ENCODE assay signal across 8 mouse cellular contexts in genomic region chr4:136783552-136784150, GRCm38 (mm10). TPM values are rescaled to one million over a fixed set of nuclear protein-coding genes. Genes with fewer than 3 reads are reported as not detected.
DNase-seq lines count a peak whose midpoint lies in the region; ATAC-seq and TF ChIP-seq lines count a peak whose summit lies in the region.

No protein-coding gene starts in this region.

- TF ChIP-seq CTCF in brain, embryonic 14.5 days (IDR thresholded peaks at IDR 0.05; ENCODE audit: borderline replicate concordance, extremely low read depth, insufficient read depth, insufficient read length), result no peak
- TF ChIP-seq CTCF in kidney, postnatal 0 days (IDR thresholded peaks at IDR 0.05; ENCODE audit: low read depth), result no peak

- H3K4me2 ChIP-seq in forebrain, embryonic 11.5 days (ENCODE audit: low read depth, low read length, severe bottlenecking), result no peak overlapping the region
- H3K4me2 ChIP-seq in kidney, postnatal 0 days (ENCODE audit: low read length), result no peak overlapping the region
- no peak overlapping the region for H3K4me2 ChIP-seq in midbrain, embryonic 16.5 days (ENCODE audit: low read length)

- no peak for ATAC-seq in forebrain, embryonic 11.5 days (replicated peaks; ENCODE audit: low FRiP score)
- peak; percentile 75 for ATAC-seq in kidney, postnatal 0 days (replicated peaks; ENCODE audit: low FRiP score, low read depth)
- ATAC-seq in midbrain, embryonic 16.5 days, result peak; percentile 34; the same call in 1 of the 2 replicates

- no peak overlapping the region for H3K9ac ChIP-seq in forebrain, embryonic 11.5 days (ENCODE audit: low read length)
- H3K9ac ChIP-seq in kidney, postnatal 0 days (ENCODE audit: low read depth, low read length), result no peak overlapping the region
- no peak overlapping the region; the same call in 1 of the 2 replicates for H3K9ac ChIP-seq in midbrain, embryonic 16.5 days (ENCODE audit: low read depth, low read length)

- peaks cover 39% of the 10 kb centered on the region for H3K36me3 ChIP-seq in forebrain, embryonic 10.5 days (replicated peaks)
- H3K36me3 ChIP-seq in forebrain, embryonic 11.5 days (ENCODE audit: control insufficient read depth, insufficient read depth, low read length), result no peaks in the 10 kb centered on the region
- H3K36me3 ChIP-seq in kidney, postnatal 0 days (ENCODE audit: insufficient read depth, low read length), result no peaks in the 10 kb centered on the region
- no peaks in the 10 kb centered on the region for H3K36me3 ChIP-seq in midbrain, embryonic 16.5 days (ENCODE audit: control insufficient read depth, insufficient read depth, low read length)

- WGBS in forebrain, embryonic 10.5 days, result 68% methylated on average over 22 of the region's 22 CpGs
- WGBS in forebrain, embryonic 11.5 days, result 66% methylated on average over 22 of the region's 22 CpGs
- 12% methylated on average over 22 of the region's 22 CpGs for WGBS in kidney, postnatal 0 days
- WGBS in midbrain, embryonic 16.5 days, result 60% methylated on average over 22 of the region's 22 CpGs

- H3K27me3 ChIP-seq in forebrain, embryonic 10.5 days (ENCODE audit: poor library complexity, severe bottlenecking), result no peaks in the 10 kb centered on the region
- no peaks in the 10 kb centered on the region for H3K27me3 ChIP-seq in forebrain, embryonic 11.5 days (ENCODE audit: control insufficient read depth, insufficient read depth, low read length)
- no peaks in the 10 kb centered on the region for H3K27me3 ChIP-seq in kidney, postnatal 0 days (ENCODE audit: insufficient read depth, low read length)
- no peaks in the 10 kb centered on the region for H3K27me3 ChIP-seq in midbrain, embryonic 16.5 days (ENCODE audit: control insufficient read depth, insufficient read depth, low read depth, low read length)

- DNase-seq in forebrain, embryonic 10.5 days (ENCODE audit: extremely low spot score, low spot score), result no peak
- no peak for DNase-seq in forebrain, embryonic 11.5 days (ENCODE audit: low spot score)
- DNase-seq in brain, embryonic 14.5 days (ENCODE audit: low read depth), result peak; percentile 73
- DNase-seq in gastrocnemius, adult 8-10 months (ENCODE audit: low spot score in 2 of 2), result peak; percentile 44 to 65
- peak; percentile 88 for DNase-seq in kidney, postnatal 0 days (ENCODE audit: low spot score)
- no peak for DNase-seq in liver
- DNase-seq in spleen, postnatal 10 days (ENCODE audit: low spot score in 2 of 2), result no peak

- H3K4me1 ChIP-seq in forebrain, embryonic 10.5 days, result peaks cover 92% of the 10 kb centered on the region
- H3K4me1 ChIP-seq in forebrain, embryonic 11.5 days (replicated peaks; ENCODE audit: control insufficient read depth, insufficient read depth, low read length), result peaks cover 33% of the 10 kb centered on the region
- peaks cover 19% of the 10 kb centered on the region for H3K4me1 ChIP-seq in kidney, postnatal 0 days (replicated peaks; ENCODE audit: insufficient read depth, low read length)
- H3K4me1 ChIP-seq in midbrain, embryonic 16.5 days (ENCODE audit: control insufficient read depth, insufficient read depth, low read length), result peaks cover 24% of the 10 kb centered on the region

- peak overlapping the region; percentile 68 for H3K27ac ChIP-seq in forebrain, embryonic 10.5 days
- H3K27ac ChIP-seq in forebrain, embryonic 11.5 days (ENCODE audit: low read depth, low read length), result no peak overlapping the region
- H3K27ac ChIP-seq in kidney, postnatal 0 days, result no peak overlapping the region
- 0 out of 2 replicates have a peak overlapping the region, but pooled peaks have one; percentile 20 for H3K27ac ChIP-seq in midbrain, embryonic 16.5 days (ENCODE audit: low read length)

- no peak for TF ChIP-seq POLR2A in brain, embryonic 14.5 days (IDR thresholded peaks at IDR 0.05; ENCODE audit: borderline replicate concordance, extremely low read depth, insufficient read depth, insufficient read length, poor library complexity, severe bottlenecking)

- no peak overlapping the region for H3K4me3 ChIP-seq in forebrain, embryonic 10.5 days
- H3K4me3 ChIP-seq in forebrain, embryonic 11.5 days (ENCODE audit: low read depth, low read length), result no peak overlapping the region
- no peak overlapping the region for H3K4me3 ChIP-seq in kidney, postnatal 0 days (replicated peaks; ENCODE audit: low read depth, low read length)
- H3K4me3 ChIP-seq in midbrain, embryonic 16.5 days (ENCODE audit: low read depth, low read length), result no peak overlapping the region

- H3K9me3 ChIP-seq in forebrain, embryonic 10.5 days, result peaks cover 4% of the 10 kb centered on the region; the same call in 1 of the 2 replicates
- H3K9me3 ChIP-seq in forebrain, embryonic 11.5 days (ENCODE audit: control insufficient read depth, low read length), result no peaks in the 10 kb centered on the region
- no peaks in the 10 kb centered on the region for H3K9me3 ChIP-seq in kidney, postnatal 0 days (replicated peaks; ENCODE audit: low read length)
- H3K9me3 ChIP-seq in midbrain, embryonic 16.5 days (replicated peaks; ENCODE audit: control insufficient read depth, low read length, poor library complexity, severe bottlenecking), result no peaks in the 10 kb centered on the region

RNA-seq across cellular contexts. Expression of gene Ephb2, which starts 52.1 kb away (rescaled TPM):
- polyA plus RNA-seq in forebrain, embryonic 10.5 days (2016; fragmentation: Nextera tagmentation; extraction: Ambion mirVana), result 9.5 and 9.7 TPM in 2 replicates
- 35.8 and 36.9 TPM in 2 replicates for polyA plus RNA-seq in forebrain, embryonic 11.5 days (2014; fragmentation: Nextera tagmentation; extraction: Ambion mirVana)
- polyA plus RNA-seq in brain, embryonic 14.5 days (2012; rRNA removed), result 110 and 141 TPM in 2 replicates
- total RNA-seq in gastrocnemius, adult 8-10 months (2022), result under 1 TPM in 3 of 4 experiments, not detected in 1; 0.24 to 0.75 (median 0.56) TPM
- 4.5 and 4.6 TPM in 2 replicates for polyA plus RNA-seq in kidney, postnatal 0 days (2015; fragmentation: Nextera tagmentation; extraction: Ambion mirVana)
- polyA plus RNA-seq in midbrain, embryonic 16.5 days (2015; fragmentation: Nextera tagmentation; extraction: Ambion mirVana), result 13.1 and 17.5 TPM in 2 replicates

Comparison
In these comparisons a context has a peak if more than half of its experiments do, and no peak if none do; other contexts are left out.
1. H3K27ac ChIP-seq: peak in forebrain, embryonic 10.5 days (single experiment) and midbrain, embryonic 16.5 days (single experiment); none in forebrain, embryonic 11.5 days (single experiment) and kidney, postnatal 0 days (single experiment).
2. DNase-seq: peak in brain, embryonic 14.5 days (single experiment), gastrocnemius, adult 8-10 months (2 of 2) and kidney, postnatal 0 days (single experiment); none in forebrain, embryonic 10.5 days (single experiment), forebrain, embryonic 11.5 days (single experiment), liver (single experiment) and spleen, postnatal 10 days (0 of 2).